Mouse (Mus musculus) thymus, adult 18-20 months (tissue): Measurements from ENCODE around the gene 1700067P10Rik.

ENCODE experiments used
- DNase-seq, 2 experiments: peaks; one replicate each; pipeline ENCODE4 v3.0.0; 2022; ENCODE audit warnings: mixed read lengths in 2 of 2

1700067P10Rik gene

DNA sequence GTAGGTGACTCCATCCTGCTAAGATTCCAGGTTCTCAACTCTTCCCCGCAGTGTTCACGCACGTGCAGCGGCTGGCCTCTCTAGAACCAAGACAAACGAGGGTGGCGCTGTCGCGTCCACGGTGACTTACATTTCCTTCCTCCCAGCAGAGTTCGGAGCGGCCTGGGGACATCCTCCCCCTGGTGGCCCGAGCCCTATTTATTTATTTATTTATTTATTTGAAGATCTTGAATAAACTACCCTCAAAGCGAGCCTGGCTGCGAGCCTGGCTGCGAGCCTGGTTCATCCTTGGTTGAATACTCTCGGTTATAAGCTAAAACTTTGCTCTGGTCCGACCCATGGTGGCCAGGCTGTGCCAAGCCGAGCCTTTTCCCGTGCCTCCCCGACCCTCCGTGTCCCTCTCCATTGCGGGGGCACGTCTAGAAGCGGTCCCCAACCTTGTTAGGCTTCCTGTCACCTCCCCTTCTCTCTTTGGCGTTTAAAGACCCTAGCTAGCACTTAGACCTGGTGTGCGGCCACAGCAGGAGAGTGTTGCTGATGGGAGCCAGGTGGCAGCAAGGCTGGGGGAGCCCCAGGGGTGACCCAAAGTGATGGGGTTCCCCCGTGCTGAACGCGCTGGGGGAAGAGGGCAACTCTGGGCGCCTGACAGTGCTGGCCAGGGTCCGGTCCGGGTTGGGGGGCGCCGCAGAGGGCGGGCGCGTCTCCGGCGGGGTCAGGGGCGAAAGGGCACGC is 8.1 kb downstream of the 1700067P10Rik start:
- DNase-seq, result no peak

DNA sequence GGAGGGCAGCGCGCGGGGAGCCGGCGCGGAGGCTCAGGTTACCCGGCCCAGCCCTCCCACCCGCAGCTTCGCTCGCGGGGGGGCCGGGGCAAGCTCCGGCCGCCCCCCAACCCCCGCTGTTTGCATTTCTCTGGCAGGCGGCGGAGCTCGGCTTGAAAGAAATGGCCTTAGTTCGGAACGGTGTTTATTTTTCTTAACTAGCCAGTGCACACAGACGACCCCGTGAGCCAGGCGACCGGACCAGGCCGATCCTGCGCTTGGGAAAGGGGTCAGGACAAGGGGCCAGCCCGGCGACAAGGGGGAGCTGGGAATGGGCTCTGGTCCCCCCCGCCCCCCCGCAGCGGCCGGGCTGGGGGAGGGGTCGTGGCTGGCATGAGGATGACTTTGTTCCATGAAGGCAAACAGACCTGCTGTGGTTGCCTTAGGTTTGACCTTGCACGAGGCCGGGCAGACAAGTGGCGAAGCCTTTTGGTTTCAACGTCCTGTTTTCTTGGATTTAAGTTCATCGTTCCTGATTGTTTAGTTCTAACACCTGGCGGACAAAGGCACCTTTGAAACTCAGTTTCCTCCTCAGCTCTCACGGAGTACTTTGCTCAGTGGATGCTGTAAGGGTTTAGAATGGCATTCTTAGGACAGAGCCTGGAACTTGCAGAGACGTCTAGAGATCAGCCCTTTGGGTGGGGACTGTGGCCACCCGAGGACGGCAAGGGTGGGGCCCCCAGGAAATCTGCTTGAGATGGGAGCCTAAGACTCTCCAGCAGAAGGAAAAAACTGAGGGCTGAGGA is 8.8 kb downstream of the 1700067P10Rik start:
- DNase-seq, result no peak

DNA sequence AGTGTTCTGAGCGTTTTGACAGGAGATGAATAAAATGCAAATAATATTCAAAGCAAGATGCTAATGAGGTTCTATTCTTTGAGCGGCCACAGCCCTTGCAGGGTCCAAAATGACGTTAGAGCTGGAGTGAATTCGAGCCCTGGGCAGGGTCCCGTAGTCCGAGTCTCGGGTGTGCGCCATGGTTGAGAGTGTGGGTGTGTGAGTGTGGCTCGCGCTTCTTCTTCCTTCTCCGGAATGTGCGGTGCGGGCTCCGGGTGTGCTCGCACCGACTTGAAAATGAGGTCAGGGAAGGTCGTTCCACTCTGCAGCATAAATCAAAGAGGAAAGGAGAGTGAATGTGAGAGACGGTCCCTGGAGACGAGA is 9.4 kb downstream of the 1700067P10Rik start:
- no peak for DNase-seq

DNA sequence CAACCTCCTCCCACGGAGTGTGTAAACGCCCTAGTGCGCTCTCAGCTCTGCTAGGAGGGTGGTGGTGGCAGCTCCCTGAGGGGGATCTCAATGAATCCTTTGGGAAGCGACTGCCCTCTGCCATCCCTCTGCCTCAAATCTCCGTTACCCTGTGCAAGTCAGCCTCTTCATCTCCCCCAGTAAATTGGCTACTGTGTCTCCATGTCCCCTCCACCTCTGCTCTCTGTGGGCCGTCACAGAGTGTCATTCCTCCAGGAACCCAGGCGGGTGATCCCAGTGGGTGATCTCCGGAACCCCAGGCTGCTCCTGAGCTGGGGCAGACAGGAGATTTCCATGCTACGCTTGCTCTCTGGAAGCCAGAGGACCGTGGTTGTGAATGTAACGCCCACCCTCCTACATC is 10.2 kb downstream of the 1700067P10Rik start:
- DNase-seq, result no peak

DNA sequence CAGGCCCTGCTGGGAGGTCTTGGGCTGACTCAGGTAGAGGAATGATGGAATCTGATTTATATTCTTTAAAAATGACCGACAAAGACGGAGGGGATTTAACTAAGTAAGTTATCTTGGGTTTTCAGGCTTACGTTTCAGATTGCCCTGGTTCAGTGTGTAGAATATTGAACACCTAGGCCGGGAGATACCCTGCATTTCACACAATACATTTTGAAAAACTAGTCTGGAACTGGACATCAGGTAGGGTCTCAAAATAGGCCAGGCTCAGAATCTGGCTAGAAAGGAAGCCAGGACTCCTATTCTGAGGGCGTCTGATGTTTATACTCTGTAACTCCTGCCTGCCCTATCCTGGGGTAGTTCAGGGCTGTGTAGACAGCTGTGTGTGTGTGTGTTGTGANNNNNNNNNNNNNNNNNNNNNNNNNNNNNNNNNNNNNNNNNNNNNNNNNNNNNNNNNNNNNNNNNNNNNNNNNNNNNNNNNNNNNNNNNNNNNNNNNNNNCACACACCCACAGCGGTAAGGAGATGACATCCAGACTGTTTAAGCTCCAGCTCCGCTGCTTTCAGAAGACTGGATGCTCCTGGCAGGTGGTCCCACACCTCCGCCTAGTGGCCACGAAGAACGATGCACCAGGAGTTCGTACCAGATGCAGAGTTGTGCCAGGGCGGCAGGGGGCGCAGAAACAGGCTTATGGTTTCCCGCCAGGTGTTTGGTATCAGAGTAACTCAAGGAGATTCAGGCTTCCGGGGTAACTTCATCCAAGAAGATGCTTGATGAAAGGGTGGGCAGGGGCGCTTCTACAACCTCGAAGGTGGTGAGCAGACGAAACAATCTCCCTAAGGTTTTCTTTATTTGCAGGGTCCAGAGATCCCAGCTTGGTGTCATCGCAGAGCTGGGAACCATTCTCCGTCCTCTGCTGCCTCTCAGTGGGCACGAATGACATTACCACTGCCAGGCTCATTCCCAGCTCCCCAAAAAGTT is 11.6 kb downstream of the 1700067P10Rik start:
- peak; percentile 68 to 72 for DNase-seq

DNA sequence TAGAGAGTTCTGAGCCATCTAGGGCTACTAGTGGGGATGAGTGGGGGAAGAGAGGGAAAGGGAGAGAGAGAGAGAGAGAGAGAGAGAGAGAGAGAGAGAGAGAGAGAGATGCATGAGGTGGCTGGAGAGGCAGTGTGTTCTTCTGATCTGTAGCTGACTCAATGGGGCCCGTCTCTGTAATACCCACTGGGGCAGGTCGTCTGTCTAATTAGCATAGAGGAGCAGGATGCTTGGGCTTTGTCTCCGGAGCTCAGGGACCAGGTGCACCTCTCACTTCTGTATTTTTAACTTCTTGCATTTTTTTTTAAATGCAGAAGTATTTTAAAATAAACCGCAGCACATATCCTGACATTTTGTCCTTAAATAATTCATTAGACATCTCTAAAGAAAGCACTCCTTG is 18.2 kb downstream of the 1700067P10Rik start:
- no peak for DNase-seq

DNA sequence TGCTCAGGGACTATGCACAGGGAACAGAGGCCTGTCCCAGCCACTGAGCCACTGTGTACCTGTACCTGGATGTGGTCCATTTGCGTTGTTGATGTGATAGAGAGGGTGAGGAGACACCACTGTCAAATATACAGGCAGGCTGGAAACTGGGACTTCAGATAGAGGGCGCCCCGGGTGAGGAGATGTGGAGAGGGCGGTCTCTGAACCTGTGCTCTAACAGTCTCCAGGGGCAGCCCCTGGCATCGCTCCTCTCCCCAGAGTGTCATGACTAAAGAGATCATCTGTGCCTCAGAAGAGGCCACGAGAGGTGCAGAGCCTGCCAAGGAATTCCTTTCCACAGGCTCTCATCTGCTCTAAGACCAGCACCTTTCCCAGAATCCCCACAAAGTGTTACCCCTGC is 18.7 kb downstream of the 1700067P10Rik start:
- no peak for DNase-seq

DNA sequence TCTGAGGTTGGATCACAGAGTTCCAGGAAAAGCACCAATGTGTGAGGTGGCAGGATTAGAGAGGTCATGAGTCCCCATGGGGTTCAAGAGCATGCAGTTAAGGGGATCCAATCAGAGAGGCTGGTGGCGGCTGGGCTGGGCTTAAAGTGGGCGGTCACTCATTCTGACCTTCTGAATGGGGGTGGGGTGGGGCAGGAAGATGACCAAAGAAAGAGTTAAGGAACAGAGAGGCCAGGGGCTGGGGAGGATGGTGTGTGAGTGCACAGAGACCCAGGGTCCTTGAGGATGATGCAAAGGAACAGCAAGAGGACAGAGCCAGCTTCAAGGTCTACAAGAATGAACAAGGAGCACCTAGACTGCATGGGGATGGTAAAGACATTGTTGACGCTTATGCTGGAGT is 19.4 kb downstream of the 1700067P10Rik start:
- no peak for DNase-seq

DNA sequence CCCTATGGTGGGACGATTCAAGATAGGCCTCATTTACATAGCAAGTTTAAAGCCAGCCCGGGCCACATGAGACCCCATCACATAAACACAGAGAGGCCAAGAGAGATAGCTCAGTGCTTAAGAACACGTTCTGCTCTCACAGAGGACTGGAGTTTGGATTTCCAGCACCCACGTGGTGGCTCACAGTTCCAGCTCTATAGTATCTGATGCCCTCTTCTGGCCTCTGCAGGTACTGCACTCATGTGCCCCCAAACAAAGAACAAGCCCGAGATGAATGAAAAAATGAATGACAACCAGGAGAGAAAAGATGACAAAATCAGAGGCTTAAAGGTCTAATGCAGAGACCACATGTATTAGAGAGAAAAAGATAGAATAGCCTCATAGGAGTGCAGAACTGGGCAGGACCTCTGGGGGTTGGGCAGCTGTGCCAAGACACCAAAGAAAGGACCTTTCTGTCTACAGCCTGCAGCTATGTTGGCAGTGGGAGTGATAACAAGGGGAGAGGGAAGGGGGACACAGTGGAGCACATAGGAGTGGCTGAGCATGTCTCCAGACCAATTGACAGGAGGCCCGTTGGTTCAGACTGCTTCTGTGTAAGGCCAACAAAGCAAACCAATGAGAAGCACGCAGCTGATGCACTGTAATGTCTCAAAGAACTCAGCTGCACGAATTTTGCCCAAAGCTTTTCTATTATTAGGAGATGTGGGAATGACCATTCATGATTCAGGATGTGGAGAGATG is 21.6 kb downstream of the 1700067P10Rik start:
- no peak for DNase-seq

DNA sequence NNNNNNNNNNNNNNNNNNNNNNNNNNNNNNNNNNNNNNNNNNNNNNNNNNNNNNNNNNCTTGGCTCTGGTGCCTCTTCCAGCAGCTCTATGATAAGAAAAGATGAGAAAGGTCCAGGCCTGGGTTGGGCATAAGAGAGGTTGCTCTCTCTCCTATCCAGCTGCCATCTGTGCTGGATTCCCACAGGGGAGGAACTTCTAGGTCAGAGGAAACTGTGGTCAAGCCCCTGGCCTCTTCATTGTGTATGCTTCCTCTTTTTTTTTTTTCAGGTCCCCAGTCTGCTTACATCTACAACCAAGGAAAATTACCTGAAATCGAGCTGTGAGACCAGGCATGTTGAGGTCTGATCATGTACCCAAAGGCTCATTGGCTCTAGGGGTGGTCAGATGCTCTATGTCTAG is 29.5 kb downstream of the 1700067P10Rik start:
- DNase-seq, result no peak

DNA sequence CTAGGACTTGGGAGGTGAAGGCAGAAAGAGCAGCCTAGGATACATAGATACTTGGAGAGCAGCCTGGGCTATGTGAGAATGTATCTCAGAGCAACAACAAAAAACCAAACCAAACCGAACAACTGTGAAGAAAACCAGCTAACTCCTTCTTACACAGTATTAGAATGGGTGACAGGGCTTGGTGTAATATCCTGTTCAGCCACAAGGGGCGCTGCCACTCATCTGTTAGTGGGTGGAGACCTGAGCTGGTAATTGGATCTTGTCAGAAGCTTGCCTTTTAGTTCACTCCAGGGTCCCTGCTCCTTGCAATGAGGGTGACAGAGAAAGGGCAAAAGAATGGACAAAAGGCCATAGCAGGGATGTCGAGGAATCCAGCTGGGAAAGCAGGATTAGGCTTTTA is 30.5 kb downstream of the 1700067P10Rik start:
- peak in 1 of 2 experiments; percentile 37 for DNase-seq

DNA sequence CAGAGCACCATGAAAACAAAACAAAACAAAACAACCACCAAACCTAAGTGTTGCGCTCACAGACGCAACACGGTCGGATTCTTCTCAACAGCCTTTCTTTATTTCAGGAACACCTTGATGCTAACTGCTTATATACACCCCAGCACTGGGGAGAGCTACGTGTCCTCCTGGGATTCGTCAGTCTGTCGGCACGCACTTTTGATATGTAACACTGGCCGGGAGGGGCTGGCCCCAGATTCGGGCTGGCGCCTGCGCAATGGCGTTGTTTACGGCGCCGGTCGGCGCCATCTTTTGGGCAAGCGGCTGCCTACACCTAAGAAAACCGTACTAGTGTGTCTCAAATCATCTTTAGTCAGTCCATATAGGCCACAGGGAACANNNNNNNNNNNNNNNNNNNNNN is 31.3 kb downstream of the 1700067P10Rik start:
- no peak for DNase-seq

DNA sequence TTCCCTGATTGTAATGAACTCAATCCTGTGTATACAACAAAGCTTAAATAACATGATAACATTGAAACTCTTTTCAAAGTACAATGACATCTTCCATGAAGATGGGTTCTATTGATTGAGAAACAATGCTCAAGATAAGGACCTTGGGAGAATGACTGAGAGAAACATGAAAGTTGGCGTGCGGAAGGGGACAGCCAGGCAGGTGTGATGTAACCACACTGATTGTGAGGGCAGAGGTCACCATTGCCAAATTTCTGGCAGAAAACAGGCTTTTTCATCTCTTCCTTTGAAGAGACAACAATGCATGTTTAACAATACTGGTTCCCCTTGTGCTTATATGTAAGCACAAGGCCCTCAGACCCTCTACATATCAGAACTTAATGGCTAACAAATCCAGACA is 43.7 kb downstream of the 1700067P10Rik start:
- DNase-seq, result no peak
